Mouse (Mus musculus): ENCODE measurements around the gene Aip.
A peak's percentile ranks its signal among the peaks of the same experiment; 100 is the strongest.
"Not testable (repeated sequence)": the region's sequence is repeated elsewhere in the genome, so short reads cannot be mapped to it uniquely, and the experiment has no call there.

Aip gene

GRCm38 (mm10) chr19:4091383-4091782 is 34.3 kb downstream of the Aip start:
- DNase-seq (ENCODE audit: low spot score), result no peak

- DNase-seq (ENCODE audit: low spot score), result no peak
Measured at GRCm38 (mm10) chr19:4090446-4090845, 35.2 kb downstream of the Aip start.

GRCm38 (mm10) chr19:4089128-4089527 is 36.5 kb downstream of the Aip start:
- no peak for DNase-seq (ENCODE audit: low spot score)

GRCm38 (mm10) chr19:4088146-4088545 is 37.5 kb downstream of the Aip start:
- no peak for DNase-seq (ENCODE audit: low spot score)

- no peak for DNase-seq (ENCODE audit: low spot score)
Measured at GRCm38 (mm10) chr19:4087090-4087489, 38.6 kb downstream of the Aip start.

GRCm38 (mm10) chr19:4086156-4086555 is 39.5 kb downstream of the Aip start:
- no peak for DNase-seq (ENCODE audit: low spot score)

- no peak for DNase-seq (ENCODE audit: low spot score)
Measured at GRCm38 (mm10) chr19:4084984-4085383, 40.7 kb downstream of the Aip start.

- DNase-seq (ENCODE audit: low spot score), result no peak
Measured at GRCm38 (mm10) chr19:4083826-4084225, 41.8 kb downstream of the Aip start.

GRCm38 (mm10) chr19:4083316-4083715 is 42.3 kb downstream of the Aip start:
- no peak for DNase-seq (ENCODE audit: low spot score)

GRCm38 (mm10) chr19:4082219-4082965 is 43.3 kb downstream of the Aip start:
- no peak for DNase-seq (ENCODE audit: low spot score)

GRCm38 (mm10) chr19:4081394-4081793 is 44.3 kb downstream of the Aip start, which contains the start of gene Cabp2:
Cabp2 (plus strand) TSS chr19:4081578.
- no peak for DNase-seq (ENCODE audit: low spot score)

- DNase-seq (ENCODE audit: low spot score), result peak; percentile 37
Measured at GRCm38 (mm10) chr19:4080511-4081009, 45.1 kb downstream of the Aip start.

GRCm38 (mm10) chr19:4079594-4079993 is 46.1 kb downstream of the Aip start:
- DNase-seq (ENCODE audit: low spot score), result peak; percentile 54

- DNase-seq (ENCODE audit: low spot score), result no peak
Measured at GRCm38 (mm10) chr19:4075531-4075930, 50.1 kb downstream of the Aip start.

GRCm38 (mm10) chr19:4072706-4073424 is 52.8 kb downstream of the Aip start:
- no peak for DNase-seq (ENCODE audit: low spot score)

GRCm38 (mm10) chr19:4071406-4071805 is 54.3 kb downstream of the Aip start:
- DNase-seq (ENCODE audit: low spot score), result no peak

GRCm38 (mm10) chr19:4070756-4071155 is 54.9 kb downstream of the Aip start:
- DNase-seq (ENCODE audit: low spot score), result no peak

GRCm38 (mm10) chr19:4070311-4070710 is 55.3 kb downstream of the Aip start:
- no peak for DNase-seq (ENCODE audit: low spot score)

- DNase-seq (ENCODE audit: low spot score), result no peak
Measured at GRCm38 (mm10) chr19:4068717-4069410, 56.8 kb downstream of the Aip start.

- not testable (repeated sequence) for DNase-seq (ENCODE audit: low spot score)
Measured at GRCm38 (mm10) chr19:4068242-4068641, 57.4 kb downstream of the Aip start.

GRCm38 (mm10) chr19:4066877-4067276 is 58.8 kb downstream of the Aip start:
- no peak for DNase-seq (ENCODE audit: low spot score)

- no peak for DNase-seq (ENCODE audit: low spot score)
Measured at GRCm38 (mm10) chr19:4066280-4066679, 59.4 kb downstream of the Aip start.

GRCm38 (mm10) chr19:4064501-4064900 is 61.2 kb downstream of the Aip start:
- not testable (repeated sequence) for DNase-seq (ENCODE audit: low spot score)

Data from spleen, adult 12 weeks (tissue).